Mouse (Mus musculus): ENCODE data around the gene Tmpo.

DNA sequence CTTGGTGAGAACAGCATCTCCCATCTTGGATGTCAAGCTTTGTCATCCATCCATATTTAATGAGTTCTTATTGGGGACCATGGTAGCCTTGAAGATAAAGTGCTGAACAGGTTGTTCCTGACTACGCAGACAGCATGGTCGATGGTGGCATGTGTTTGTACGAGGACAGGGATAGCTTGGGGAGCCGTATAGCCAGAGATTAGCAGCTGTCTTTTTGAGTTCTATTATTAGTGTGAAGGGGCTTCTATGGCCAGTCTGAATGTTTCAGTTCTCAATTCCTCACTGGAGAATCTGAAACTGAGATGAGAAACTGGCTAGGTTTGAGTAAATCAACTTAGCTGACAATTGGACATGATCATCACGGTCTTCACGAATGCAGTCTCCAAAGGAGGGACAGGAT is 24.5 kb upstream of the Tmpo start:
- TF ChIP-seq CTCF (conservative IDR thresholded peaks at IDR 0.05; ENCODE audit: insufficient read depth, insufficient read length, low read depth, low read length) (no peak), POLR2A (IDR thresholded peaks at IDR 0.05; ENCODE audit: low read depth, low read length) (no peak)

Data from kidney, adult 2 months (tissue).